Mouse (Mus musculus): ENCODE data around the gene Cdh15.

Cdh15 gene

DNA sequence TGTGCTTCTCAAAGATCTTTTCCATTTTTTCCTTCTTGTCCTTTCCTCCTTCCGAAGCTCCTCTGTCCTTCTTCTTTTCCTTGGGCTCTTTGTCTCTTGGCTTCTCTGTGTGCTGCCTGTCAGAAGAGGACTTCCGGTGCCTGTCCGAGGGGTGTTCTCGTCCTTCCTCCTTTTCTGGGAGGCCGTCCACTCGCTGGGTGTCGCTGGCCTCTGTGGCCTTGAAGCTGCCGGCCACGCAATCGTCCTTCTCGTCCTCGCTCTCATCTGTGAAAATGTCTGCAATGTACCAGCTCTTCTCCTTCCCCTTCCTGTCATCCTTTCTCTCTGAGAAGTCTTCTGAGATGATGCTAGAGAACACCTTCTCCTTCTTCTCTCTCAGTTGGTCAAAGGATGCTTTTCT is 45.7 kb downstream of the Cdh15 start:
- no peak for DNase-seq (ENCODE audit: low read depth)

DNA sequence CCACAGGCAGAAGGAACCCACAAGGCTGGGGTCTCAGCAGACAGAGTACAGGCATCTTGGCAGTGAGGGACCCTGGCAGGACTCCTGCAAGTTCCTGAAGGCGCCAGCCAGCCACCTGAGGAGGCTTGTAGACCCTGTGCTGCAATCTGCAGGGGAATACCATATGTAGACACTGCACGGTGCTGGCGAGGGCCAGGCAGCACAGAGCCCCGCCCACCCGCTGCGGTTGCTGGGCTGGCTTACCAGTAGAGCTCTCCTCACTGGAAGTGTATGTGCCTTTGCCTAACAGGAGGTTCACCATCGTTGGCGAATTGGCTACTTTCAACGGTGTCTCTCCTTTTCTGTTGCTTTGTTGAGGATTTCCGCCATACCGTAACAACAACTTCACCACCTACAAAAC is 48.6 kb downstream of the Cdh15 start:
- DNase-seq (ENCODE audit: low read depth) = no peak

DNA sequence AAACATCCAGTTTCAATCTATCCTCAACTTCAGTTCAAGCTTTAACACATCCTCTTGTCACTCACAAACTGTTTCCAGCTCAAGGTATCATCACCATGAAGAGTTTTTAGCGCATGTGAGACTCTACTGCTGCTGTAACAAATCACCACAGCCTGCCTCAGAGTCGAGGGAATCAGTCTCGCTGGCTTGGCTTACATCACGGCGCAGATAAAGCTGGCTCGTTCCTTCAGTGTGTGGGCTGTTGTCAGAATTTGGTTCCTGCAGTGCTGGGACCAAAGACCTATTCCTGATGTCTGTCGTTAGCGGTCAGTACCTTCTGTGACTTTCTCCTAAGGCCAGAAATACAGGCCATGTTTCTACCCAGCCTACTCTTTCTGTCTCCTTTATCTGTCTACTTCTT is 49.4 kb downstream of the Cdh15 start:
- no peak for DNase-seq (ENCODE audit: low read depth)

DNA sequence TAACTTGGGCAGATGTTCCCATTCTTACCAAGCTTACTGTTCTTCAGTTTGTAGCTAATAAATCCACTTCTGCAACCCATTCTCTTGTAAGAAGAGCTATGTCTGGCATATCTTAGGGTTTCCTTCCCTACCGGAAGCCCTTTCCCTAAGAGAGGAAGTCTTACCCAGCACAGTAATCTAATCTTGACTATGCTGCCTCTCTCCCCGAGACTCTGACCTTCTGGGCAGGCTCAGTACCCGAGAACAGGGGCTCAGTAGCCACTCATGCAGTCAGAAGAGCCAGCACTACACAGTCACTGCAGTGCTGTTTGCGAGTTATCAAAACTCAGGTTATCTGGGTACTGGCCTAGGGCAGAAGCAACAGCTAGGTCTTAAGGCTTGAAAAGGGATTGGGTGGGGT is 50.3 kb downstream of the Cdh15 start:
- DNase-seq (ENCODE audit: low read depth) = no peak

DNA sequence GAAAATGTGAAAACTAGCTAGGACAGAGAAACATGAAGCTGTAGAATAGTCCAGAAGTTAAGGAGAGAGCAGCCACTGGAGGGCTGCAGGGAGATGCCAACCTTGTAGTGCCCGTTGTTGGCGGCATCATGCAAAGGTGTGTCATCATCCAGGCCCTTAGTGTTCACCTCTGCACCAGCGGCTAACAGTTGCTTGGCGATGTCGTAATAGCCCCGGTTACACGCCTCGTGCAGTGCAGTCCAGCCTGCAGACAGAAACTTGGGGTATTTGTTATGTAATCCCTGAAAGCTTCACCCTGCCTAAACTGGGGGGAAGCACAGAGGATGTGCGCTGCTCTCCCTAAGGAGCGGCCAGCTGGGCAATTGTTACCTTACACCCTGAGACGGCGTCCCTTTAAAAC is 50.7 kb downstream of the Cdh15 start:
- DNase-seq (ENCODE audit: low read depth) = no peak

DNA sequence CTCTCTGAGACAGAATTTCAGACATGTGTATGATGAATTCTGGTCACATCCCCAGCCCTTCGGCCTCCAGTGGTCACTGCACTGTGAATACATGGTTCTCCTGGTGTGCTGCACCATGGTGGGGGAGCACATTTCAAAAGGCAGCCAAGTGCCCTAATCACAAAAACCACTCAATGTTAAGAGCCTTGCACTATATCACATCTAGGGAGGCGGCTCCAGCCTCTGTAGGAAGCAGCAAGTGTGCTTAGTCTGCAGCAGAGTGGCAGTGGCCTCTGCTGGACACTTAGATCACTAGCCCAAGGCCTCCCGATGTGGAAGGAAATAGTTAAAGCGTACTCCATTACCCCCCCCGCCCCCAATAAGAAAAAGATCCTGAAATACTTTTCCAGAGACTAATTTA is 51.3 kb downstream of the Cdh15 start:
- DNase-seq (ENCODE audit: low read depth) = no peak

DNA sequence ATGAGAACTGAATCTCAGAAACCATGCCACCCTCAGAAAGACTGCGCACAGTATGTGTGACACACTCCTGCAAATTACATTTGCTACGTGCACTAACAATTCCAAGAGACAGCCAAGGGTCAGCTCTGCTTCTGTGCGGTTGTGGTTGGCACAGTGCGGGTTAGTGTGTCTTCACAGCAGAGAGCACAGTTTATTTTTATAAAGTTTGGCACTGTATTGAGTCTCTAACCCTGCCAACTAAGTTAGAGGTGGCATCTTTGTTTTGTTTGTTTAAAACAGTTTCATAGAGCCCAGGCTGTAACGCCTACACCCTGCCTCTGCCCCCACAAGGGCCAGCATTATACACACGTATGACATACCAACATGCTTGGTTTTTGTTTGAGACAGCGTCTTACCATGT is 53.7 kb downstream of the Cdh15 start:
- no peak for DNase-seq (ENCODE audit: low read depth)

DNA sequence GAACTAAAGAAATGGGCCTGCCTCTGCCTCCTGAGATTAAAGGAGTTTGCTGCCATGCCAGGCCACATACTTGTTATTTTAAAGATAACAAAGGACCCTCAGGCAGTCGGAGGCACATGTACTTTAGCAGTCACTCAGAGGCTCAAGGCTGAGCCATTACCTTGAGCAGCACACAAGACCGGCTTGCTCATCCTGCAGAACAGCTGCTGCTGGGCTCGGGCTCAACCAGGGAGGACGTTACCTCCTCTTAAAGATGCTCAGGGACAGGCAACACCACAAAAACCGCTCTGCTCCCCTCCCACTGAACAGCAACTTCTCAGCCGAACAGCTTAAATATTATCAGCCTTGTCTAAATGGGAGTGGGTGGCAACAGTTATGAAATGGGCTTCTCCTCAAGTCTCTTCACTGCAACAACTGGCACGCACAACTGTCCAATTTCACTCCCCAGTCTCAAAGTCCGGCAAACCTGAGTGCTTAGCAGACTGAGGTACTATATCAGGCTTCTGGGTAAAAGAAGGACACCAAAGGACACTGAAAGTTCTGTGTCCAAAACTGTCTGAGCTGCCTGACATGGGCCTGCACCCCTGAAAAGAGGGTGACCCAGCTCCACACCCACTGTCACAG is 54.2 kb downstream of the Cdh15 start:
- no peak for DNase-seq (ENCODE audit: low read depth)

DNA sequence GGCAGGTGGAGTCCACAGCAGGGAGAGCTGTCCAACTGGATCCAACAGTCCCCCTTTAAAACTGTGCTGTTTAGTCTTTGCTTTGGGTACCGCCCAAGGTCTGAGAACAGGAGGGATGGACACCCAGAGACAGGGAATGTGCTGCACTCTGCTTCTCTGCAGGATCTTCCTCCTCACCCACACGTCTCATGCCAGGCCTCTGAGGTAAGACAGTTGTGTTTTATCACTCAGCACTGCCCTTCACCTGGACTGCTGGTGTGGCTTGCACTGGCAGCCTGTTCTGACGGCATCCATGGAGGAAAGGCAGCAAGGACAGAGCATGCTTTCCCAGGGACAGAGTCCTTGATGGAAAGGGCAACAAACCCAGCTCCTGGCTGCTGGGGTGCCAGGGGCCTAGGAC is 54.8 kb downstream of the Cdh15 start:
- DNase-seq (ENCODE audit: low read depth) = no peak

DNA sequence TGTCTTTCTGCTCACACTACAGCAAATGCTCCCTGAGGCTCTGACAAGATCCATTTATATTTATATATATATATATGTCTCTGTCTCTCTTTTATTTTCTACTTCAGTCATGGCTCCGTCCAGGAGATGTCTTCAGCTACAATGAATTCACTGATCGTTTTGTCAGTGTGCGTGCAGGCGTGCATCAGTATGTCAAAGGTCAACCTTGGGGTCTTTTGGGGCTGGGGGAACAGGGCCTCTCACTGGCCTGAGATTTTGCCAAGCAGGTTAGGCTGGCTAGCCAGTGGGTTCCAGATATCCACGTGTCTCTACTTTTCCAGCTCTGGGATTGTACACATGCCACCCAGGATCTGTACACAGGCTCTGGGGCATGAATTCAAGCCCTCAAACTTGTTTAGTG is 55.2 kb downstream of the Cdh15 start:
- DNase-seq (ENCODE audit: low read depth) = no peak

DNA sequence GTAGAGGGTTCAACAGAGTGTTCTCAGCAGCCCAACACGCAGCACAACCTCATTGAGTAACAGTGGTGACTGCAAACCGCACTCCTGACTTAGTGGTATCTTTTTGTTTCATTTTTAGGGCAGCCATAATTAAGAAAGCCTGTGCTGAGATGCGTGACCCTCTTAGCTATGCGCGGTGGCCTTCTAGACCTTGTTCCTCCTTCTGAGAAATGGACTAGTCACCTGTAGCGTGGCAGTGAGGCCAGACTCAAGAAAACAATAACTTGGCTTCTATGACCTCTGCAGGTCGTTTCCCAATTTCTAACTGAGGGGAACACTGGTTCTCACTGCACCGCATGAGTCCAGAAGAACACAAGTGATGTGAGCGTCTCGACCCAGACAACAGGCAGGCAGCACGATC is 56.7 kb downstream of the Cdh15 start:
- no peak for DNase-seq (ENCODE audit: low read depth)

DNA sequence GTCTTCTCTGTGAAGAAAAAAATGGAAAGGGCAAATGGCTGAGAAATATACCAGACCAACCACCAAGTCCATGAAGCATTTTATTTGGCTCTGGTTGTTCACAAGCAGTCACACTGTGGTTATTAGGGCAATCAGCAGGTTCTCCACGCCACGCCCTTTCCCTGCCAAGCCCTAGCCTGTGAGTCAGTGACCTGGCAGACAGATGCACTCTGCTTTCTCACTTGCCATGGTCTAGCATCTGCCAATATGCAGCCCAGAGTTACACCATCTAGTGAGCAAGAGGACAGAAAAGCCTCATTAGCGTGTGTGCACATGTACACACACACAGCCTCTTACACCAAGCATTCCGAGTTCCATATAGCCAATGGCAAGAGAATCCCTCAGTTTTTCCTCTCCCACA is 57.6 kb downstream of the Cdh15 start:
- no peak for DNase-seq (ENCODE audit: low read depth)

DNA sequence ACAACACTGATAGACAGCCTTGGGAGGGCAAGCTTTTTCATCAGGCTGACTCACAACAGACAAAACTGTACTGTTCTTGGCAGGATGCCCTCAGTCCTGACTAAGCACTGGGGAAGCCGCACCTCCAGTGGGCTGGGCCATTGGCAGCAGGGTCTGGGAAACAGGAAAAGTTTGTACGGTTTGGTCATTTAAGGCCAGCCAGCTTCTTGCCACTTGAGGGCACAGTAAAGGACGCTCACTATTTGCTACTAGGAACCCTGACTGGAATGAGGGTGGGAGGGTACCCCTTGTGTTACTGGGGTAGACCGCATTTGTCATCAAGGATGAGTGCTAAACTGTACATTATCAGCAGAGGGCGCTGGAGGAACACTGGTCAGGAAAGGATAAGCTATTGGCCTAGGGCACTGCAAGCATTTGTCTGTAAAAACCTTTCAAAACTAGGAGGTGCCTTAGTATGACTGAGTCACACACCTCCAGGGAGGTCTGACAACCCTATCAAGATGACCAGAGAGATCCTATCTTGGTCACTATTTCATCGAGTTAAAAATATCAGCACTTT is 58.8 kb downstream of the Cdh15 start:
- DNase-seq (ENCODE audit: low read depth) = peak; percentile 79

DNA sequence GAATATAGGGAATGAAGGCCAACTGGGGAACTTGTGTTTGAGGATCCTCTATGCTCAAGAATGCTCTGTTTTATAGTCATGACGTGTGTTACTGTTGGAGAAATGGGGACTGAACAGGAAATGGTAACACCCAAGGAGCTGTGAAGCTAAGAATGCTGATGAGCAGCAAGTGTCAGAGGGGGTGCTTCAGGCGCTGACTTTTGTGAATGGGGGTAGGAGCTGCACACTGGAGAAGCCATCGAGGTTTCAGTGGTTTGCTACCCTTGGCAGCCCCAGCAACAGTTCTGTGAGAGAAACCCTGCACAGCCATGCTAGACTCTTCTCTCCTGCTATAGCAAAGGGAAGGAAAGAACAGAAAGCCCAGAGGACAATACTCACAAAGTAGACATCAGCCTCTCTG is 64.4 kb downstream of the Cdh15 start:
- no peak for DNase-seq (ENCODE audit: low read depth)

DNA sequence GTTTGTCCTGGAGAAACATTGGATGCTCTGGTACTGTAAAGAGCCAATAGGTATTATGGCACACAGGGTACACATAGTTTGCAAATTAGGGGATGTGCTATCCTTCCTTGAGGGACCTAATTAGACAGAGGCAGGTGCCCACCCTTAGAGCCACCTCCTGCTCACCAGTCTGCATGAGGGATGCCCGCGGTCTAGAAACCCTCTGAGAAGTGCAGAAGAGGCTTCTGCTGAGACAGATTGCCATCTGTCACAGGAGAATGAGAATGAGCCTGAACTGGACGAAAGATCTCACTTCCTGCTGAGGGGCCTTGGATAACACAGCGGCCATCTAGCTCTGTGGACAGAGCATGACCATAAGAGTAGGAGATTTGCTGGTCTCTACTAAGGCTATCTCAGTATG is 65.1 kb downstream of the Cdh15 start:
- DNase-seq (ENCODE audit: low read depth) = no peak

DNA sequence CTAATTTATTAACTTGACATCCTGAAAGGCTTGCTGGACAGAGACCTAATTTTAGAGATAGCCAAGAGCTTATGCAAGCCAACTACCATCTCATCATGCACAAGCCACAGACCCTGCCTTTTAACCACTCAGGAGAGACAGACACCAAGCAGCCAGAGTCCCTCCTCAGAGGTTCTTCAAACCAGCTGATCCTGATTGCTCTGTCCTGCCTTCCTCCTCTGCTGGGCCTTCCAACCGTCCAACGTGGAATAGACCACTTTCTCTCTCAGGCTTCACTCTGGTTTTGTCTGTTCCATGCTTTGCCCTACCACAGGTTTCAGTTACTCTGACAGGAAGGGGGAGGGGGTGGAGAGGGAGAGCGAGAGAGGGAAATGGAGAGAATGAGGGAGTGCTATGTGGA is 69.0 kb downstream of the Cdh15 start:
- no peak for DNase-seq (ENCODE audit: low read depth)

All from c-Kit-positive CD71-positive TER-119-negative erythroid progenitor cells, embryonic 14.5 days (primary cell).